Mouse (Mus musculus) frontal cortex, postnatal 10 days (tissue): ENCODE data around the gene Tnrc6c.
"Not testable (repeated sequence)": the region's sequence is repeated elsewhere in the genome, so short reads cannot be mapped to it uniquely, and the experiment has no call there.

Experiments used
- DNase-seq, 2 experiments: peaks; one replicate each; pipeline ENCODE4 v3.0.0; 2022; ENCODE audit warnings: low spot score in 2 of 2, mixed read lengths in 1 of 2

Tnrc6c gene

GRCm38 (mm10) chr11:117769683-117770047, 115.6 kb downstream of the Tnrc6c start:
- no peak for DNase-seq

GRCm38 (mm10) chr11:117770407-117770806, 116.3 kb downstream of the Tnrc6c start:
- DNase-seq, result no peak

GRCm38 (mm10) chr11:117772352-117772751, 118.3 kb downstream of the Tnrc6c start:
- DNase-seq, result no peak

GRCm38 (mm10) chr11:117774925-117775324, 120.8 kb downstream of the Tnrc6c start:
- DNase-seq, result no peak

- DNase-seq, result no peak
Measured at GRCm38 (mm10) chr11:117775540-117775939, 121.5 kb downstream of the Tnrc6c start.

GRCm38 (mm10) chr11:117776085-117776792, 122.2 kb downstream of the Tnrc6c start:
- no peak for DNase-seq

GRCm38 (mm10) chr11:117777111-117777510, 123.0 kb downstream of the Tnrc6c start:
- no peak for DNase-seq

GRCm38 (mm10) chr11:117778031-117778430, 123.9 kb downstream of the Tnrc6c start:
- no peak for DNase-seq

- no peak for DNase-seq
Measured at GRCm38 (mm10) chr11:117778851-117779433, 124.9 kb downstream of the Tnrc6c start.

- no peak for DNase-seq
Measured at GRCm38 (mm10) chr11:117779434-117780198, 125.5 kb downstream of the Tnrc6c start.

GRCm38 (mm10) chr11:117780199-117780515, 126.1 kb downstream of the Tnrc6c start:
- DNase-seq, result no peak

- DNase-seq, result no peak
Measured at GRCm38 (mm10) chr11:117780582-117781111, 126.6 kb downstream of the Tnrc6c start.

GRCm38 (mm10) chr11:117781199-117781821, 127.2 kb downstream of the Tnrc6c start:
- no peak for DNase-seq

- no peak for DNase-seq
Measured at GRCm38 (mm10) chr11:117781993-117782704, 128.1 kb downstream of the Tnrc6c start, which contains the start of the genes Tmc8 and Tmc6. Gene Tmc8, plus strand, starts transcription at chr11:117782076. Gene Tmc6, minus strand, starts transcription at chr11:117782198.

- DNase-seq, result no peak
Measured at GRCm38 (mm10) chr11:117782705-117783034, 128.6 kb downstream of the Tnrc6c start.

- DNase-seq, result peak in 1 of 2 experiments; percentile 69
Measured at GRCm38 (mm10) chr11:117783089-117783488, 129.0 kb downstream of the Tnrc6c start.

GRCm38 (mm10) chr11:117783683-117784309, 129.7 kb downstream of the Tnrc6c start:
- DNase-seq, result no peak

- no peak for DNase-seq
Measured at GRCm38 (mm10) chr11:117786294-117786693, 132.2 kb downstream of the Tnrc6c start.

- DNase-seq, result not testable (repeated sequence)
Measured at GRCm38 (mm10) chr11:117788481-117788880, 134.4 kb downstream of the Tnrc6c start.

- DNase-seq, result peak in 1 of 2 experiments; percentile 53
Measured at GRCm38 (mm10) chr11:117790286-117790685, 136.2 kb downstream of the Tnrc6c start.
